In genomic region chr14:26969856-26970407, GRCm38 (mm10) we compare ENCODE assay signal across 8 mouse cellular contexts. TPM values are rescaled to one million over a fixed set of nuclear protein-coding genes. Genes with fewer than 3 reads are reported as not detected.
DNase-seq lines count a peak whose midpoint lies in the region; ATAC-seq and TF ChIP-seq lines count a peak whose summit lies in the region.

No protein-coding gene starts in this region.

- peaks cover 18% of the 10 kb centered on the region for H3K4me1 ChIP-seq in liver, postnatal 0 days (ENCODE audit: insufficient read depth)
- peaks cover 18% of the 10 kb centered on the region for H3K4me1 ChIP-seq in neural tube, embryonic 15.5 days

- no peaks in the 10 kb centered on the region for H3K27me3 ChIP-seq in liver, postnatal 0 days (ENCODE audit: insufficient read depth, low read length)
- no peaks in the 10 kb centered on the region for H3K27me3 ChIP-seq in neural tube, embryonic 15.5 days (replicated peaks)

- TF ChIP-seq CTCF in layer of hippocampus, adult 2 months (conservative IDR thresholded peaks at IDR 0.05), result no peak
- TF ChIP-seq CTCF in liver, postnatal 0 days (IDR thresholded peaks at IDR 0.05; ENCODE audit: low read depth), result 0 out of 2 replicates have a peak, but pooled peaks have one; percentile 4

- TF ChIP-seq EP300 in liver, postnatal 0 days (IDR thresholded peaks at IDR 0.05; ENCODE audit: low read depth), result no peak

- peak overlapping the region; percentile 94 for H3K9ac ChIP-seq in liver, postnatal 0 days (replicated peaks)
- peak overlapping the region; percentile 94 for H3K9ac ChIP-seq in neural tube, embryonic 15.5 days (replicated peaks)

- no peaks in the 10 kb centered on the region for H3K9me3 ChIP-seq in liver, postnatal 0 days (ENCODE audit: low read length)
- H3K9me3 ChIP-seq in neural tube, embryonic 15.5 days (replicated peaks), result no peaks in the 10 kb centered on the region

- peak overlapping the region; percentile 95 for H3K27ac ChIP-seq in layer of hippocampus, adult 2 months
- H3K27ac ChIP-seq in liver, postnatal 0 days (ENCODE audit: low read depth), result peak overlapping the region; percentile 90
- peak overlapping the region; percentile 95 for H3K27ac ChIP-seq in neural tube, embryonic 15.5 days (replicated peaks)

- WGBS in liver, postnatal 0 days (ENCODE audit: insufficient replicate concordance), result under 1% methylated on average over 61 of the region's 62 CpGs
- 1% methylated on average over 57 of the region's 62 CpGs for WGBS in neural tube, embryonic 15.5 days

- H3K36me3 ChIP-seq in liver, postnatal 0 days (replicated peaks; ENCODE audit: insufficient read depth, low read length), result no peaks in the 10 kb centered on the region
- no peaks in the 10 kb centered on the region for H3K36me3 ChIP-seq in neural tube, embryonic 15.5 days

- peak overlapping the region; percentile 93 for H3K4me2 ChIP-seq in liver, postnatal 0 days (ENCODE audit: low read depth, low read length)
- H3K4me2 ChIP-seq in neural tube, embryonic 15.5 days, result peak overlapping the region; percentile 61

- peak; percentile 75 for DNase-seq in CD4-positive helper T cell, adult 2 months (ENCODE audit: low read depth, low spot score)
- peak; percentile 85 for DNase-seq in R1 (ENCODE audit: low read depth, low spot score)
- DNase-seq in layer of hippocampus, adult 2 months (ENCODE audit: low spot score in 2 of 2), result peak; percentile 55 to 58
- no peak for DNase-seq in liver, postnatal 0 days
- DNase-seq in urinary bladder, postnatal 10 days (ENCODE audit: low spot score), result no peak

- ATAC-seq in common myeloid progenitor, adult 5-6 weeks (replicated peaks; ENCODE audit: low read depth, poor library complexity, severe bottlenecking), result peak; percentile 47
- peak; percentile 29 for ATAC-seq in granulocyte monocyte progenitor cell, adult 5-6 weeks (replicated peaks; ENCODE audit: poor library complexity, severe bottlenecking)
- ATAC-seq in liver, postnatal 0 days, result peak; percentile 68
- ATAC-seq in neural tube, embryonic 15.5 days (ENCODE audit: low FRiP score), result peak; percentile 88

- peak overlapping the region; percentile 64 for H3K4me3 ChIP-seq in layer of hippocampus, adult 2 months
- peak overlapping the region; percentile 96 for H3K4me3 ChIP-seq in liver, postnatal 0 days (ENCODE audit: low read depth, low read length)
- peak overlapping the region; percentile 89 for H3K4me3 ChIP-seq in neural tube, embryonic 15.5 days (replicated peaks)

RNA-seq across cellular contexts. Expression of gene Appl1, which starts 1.1 kb away (rescaled TPM):
- 27.9 and 38.3 TPM in 2 replicates for total RNA-seq in common myeloid progenitor, adult 5-6 weeks (2017)
- 26.0 and 30.7 TPM in 2 replicates for total RNA-seq in granulocyte monocyte progenitor cell, adult 5-6 weeks (2014; fragmentation: Nextera tagmentation)
- 24.1 and 37.1 TPM in 2 replicates for total RNA-seq in granulocyte monocyte progenitor cell, adult 5-6 weeks (2017)
- total RNA-seq in layer of hippocampus, adult 2 months (2021), result 10 to 100 TPM; 59.8 to 63.0 TPM
- polyA plus RNA-seq in liver, postnatal 0 days (2015; fragmentation: Nextera tagmentation; extraction: Ambion mirVana), result 8.9 and 9.6 TPM in 2 replicates
- 58.7 and 58.9 TPM in 2 replicates for polyA plus RNA-seq in neural tube, embryonic 15.5 days (2015; fragmentation: Nextera tagmentation; extraction: Ambion mirVana)

RNA-seq across cellular contexts. Expression of gene Hesx1, which starts 24.3 kb away (rescaled TPM):
- 1.2 TPM in 1 of 2 replicates, not detected in the other for total RNA-seq in common myeloid progenitor, adult 5-6 weeks (2017)
- total RNA-seq in granulocyte monocyte progenitor cell, adult 5-6 weeks (2014; fragmentation: Nextera tagmentation), result 2.3 TPM in 1 of 2 replicates, not detected in the other
- total RNA-seq in granulocyte monocyte progenitor cell, adult 5-6 weeks (2017), result 1.9 and 2.4 TPM in 2 replicates
- total RNA-seq in layer of hippocampus, adult 2 months (2021), result not detected
- 1.5 and 2.3 TPM in 2 replicates for polyA plus RNA-seq in liver, postnatal 0 days (2015; fragmentation: Nextera tagmentation; extraction: Ambion mirVana)
- 0.20 TPM in 1 of 2 replicates, not detected in the other for polyA plus RNA-seq in neural tube, embryonic 15.5 days (2015; fragmentation: Nextera tagmentation; extraction: Ambion mirVana)

Comparison
In these comparisons a context has a peak if more than half of its experiments do, and no peak if none do; other contexts are left out.
1. DNase-seq: peak in CD4-positive helper T cell, adult 2 months (single experiment), R1 (single experiment) and layer of hippocampus, adult 2 months (2 of 2); none in liver, postnatal 0 days (single experiment) and urinary bladder, postnatal 10 days (single experiment).
2. ATAC-seq: peak in every context shown above with its lines; median percentile 88 in neural tube, embryonic 15.5 days; 68 in liver, postnatal 0 days; 47 in common myeloid progenitor, adult 5-6 weeks; 29 in granulocyte monocyte progenitor cell, adult 5-6 weeks.
3. Peak in every context shown above with its lines, with median percentiles within 50 percentile points of each other: H3K27ac ChIP-seq and H3K4me3 ChIP-seq.